Mouse (Mus musculus) heart, adult 9 months (tissue): ENCODE data around the gene Rps6ka1.

Experiments
- DNase-seq, 2 experiments: peaks; one replicate each; pipeline ENCODE4 v3.0.0; 2022; ENCODE audit warnings: low spot score in 2 of 2

Gene Rps6ka1

GRCm38 (mm10) chr4:133897431-133897891 is 9.9 kb upstream of the Rps6ka1 start:
- no peak for DNase-seq

GRCm38 (mm10) chr4:133896984-133897383 is 9.4 kb upstream of the Rps6ka1 start:
- DNase-seq, result no peak

GRCm38 (mm10) chr4:133896002-133896401 is 8.4 kb upstream of the Rps6ka1 start:
- DNase-seq, result no peak

GRCm38 (mm10) chr4:133887249-133887648 is 348 bp downstream of the Rps6ka1 start:
- DNase-seq, result peak in 1 of 2 experiments; percentile 20

GRCm38 (mm10) chr4:133885991-133886501 is 1.6 kb downstream of the Rps6ka1 start:
- DNase-seq, result peak in 1 of 2 experiments; percentile 17

GRCm38 (mm10) chr4:133885331-133885730 is 2.3 kb downstream of the Rps6ka1 start:
- DNase-seq, result no peak

- no peak for DNase-seq
These were observed 2.7 kb downstream of the Rps6ka1 start for GRCm38 (mm10) chr4:133884888-133885287.

GRCm38 (mm10) chr4:133884127-133884753 is 3.4 kb downstream of the Rps6ka1 start:
- no peak for DNase-seq

GRCm38 (mm10) chr4:133881851-133882250 is 5.7 kb downstream of the Rps6ka1 start:
- no peak for DNase-seq

GRCm38 (mm10) chr4:133881399-133881798 is 6.2 kb downstream of the Rps6ka1 start:
- no peak for DNase-seq

GRCm38 (mm10) chr4:133879145-133879902 is 8.3 kb downstream of the Rps6ka1 start:
- DNase-seq, result no peak

- DNase-seq, result no peak
These were observed 9.5 kb downstream of the Rps6ka1 start for GRCm38 (mm10) chr4:133877850-133878755.

GRCm38 (mm10) chr4:133874865-133875517 is 12.6 kb downstream of the Rps6ka1 start:
- DNase-seq, result no peak

- DNase-seq, result no peak
These were observed 13.4 kb downstream of the Rps6ka1 start for GRCm38 (mm10) chr4:133873926-133874864.

- no peak for DNase-seq
These were observed 14.2 kb downstream of the Rps6ka1 start for GRCm38 (mm10) chr4:133873431-133873851.

GRCm38 (mm10) chr4:133872812-133873300 is 14.7 kb downstream of the Rps6ka1 start:
- DNase-seq, result peak; percentile 35 to 50

GRCm38 (mm10) chr4:133872222-133872811 is 15.3 kb downstream of the Rps6ka1 start:
- DNase-seq, result no peak

- DNase-seq, result no peak
These were observed 22.4 kb downstream of the Rps6ka1 start for GRCm38 (mm10) chr4:133865231-133865630.

- DNase-seq, result no peak
These were observed 23.1 kb downstream of the Rps6ka1 start for GRCm38 (mm10) chr4:133864380-133864981.
